Mouse (Mus musculus) thymus, postnatal 4 days (tissue): ENCODE results near the gene Zfp768.
A peak's percentile ranks its signal among the peaks of the same experiment; 100 is the strongest.
"Not testable (repeated sequence)": the region's sequence is repeated elsewhere in the genome, so short reads cannot be mapped to it uniquely, and the experiment has no call there.

Experiments
- DNase-seq: peaks from one replicate; pipeline ENCODE4 v3.0.0; 2021

Zfp768 gene

GRCm38 (mm10) chr7:127355796-127356195 is 10.4 kb upstream of the Zfp768 start:
- no peak for DNase-seq

- DNase-seq = no peak
These were observed 6.0 kb upstream of the Zfp768 start for GRCm38 (mm10) chr7:127351230-127352004.

GRCm38 (mm10) chr7:127346676-127347075 is 1.3 kb upstream of the Zfp768 start:
- DNase-seq = no peak

- peak; percentile 45 for DNase-seq
These were observed 297 bp downstream of the Zfp768 start for GRCm38 (mm10) chr7:127345092-127345491.

GRCm38 (mm10) chr7:127344371-127344770 is 1.0 kb downstream of the Zfp768 start:
- no peak for DNase-seq

GRCm38 (mm10) chr7:127343351-127344019 is 1.9 kb downstream of the Zfp768 start:
- DNase-seq = no peak

GRCm38 (mm10) chr7:127342888-127343287 is 2.5 kb downstream of the Zfp768 start:
- DNase-seq = no peak

GRCm38 (mm10) chr7:127342332-127342731 is 3.1 kb downstream of the Zfp768 start:
- peak; percentile 42 for DNase-seq

- not testable (repeated sequence) for DNase-seq
These were observed 3.5 kb downstream of the Zfp768 start for GRCm38 (mm10) chr7:127341861-127342260.

- DNase-seq = no peak
These were observed 4.0 kb downstream of the Zfp768 start for GRCm38 (mm10) chr7:127341356-127341755.

GRCm38 (mm10) chr7:127337636-127338035 is 7.8 kb downstream of the Zfp768 start:
- no peak for DNase-seq

GRCm38 (mm10) chr7:127335604-127336003 is 9.8 kb downstream of the Zfp768 start:
- DNase-seq = no peak

- no peak for DNase-seq
These were observed 12.1 kb downstream of the Zfp768 start for GRCm38 (mm10) chr7:127333240-127333639.

GRCm38 (mm10) chr7:127326685-127327084 is 18.7 kb downstream of the Zfp768 start:
- DNase-seq = no peak

GRCm38 (mm10) chr7:127325550-127325949 is 19.8 kb downstream of the Zfp768 start:
- no peak for DNase-seq

GRCm38 (mm10) chr7:127324944-127325343 is 20.4 kb downstream of the Zfp768 start:
- DNase-seq = no peak

- peak; percentile 48 for DNase-seq
These were observed 23.3 kb downstream of the Zfp768 start for GRCm38 (mm10) chr7:127322085-127322484.

GRCm38 (mm10) chr7:127321106-127321505 is 24.3 kb downstream of the Zfp768 start:
- DNase-seq = no peak

- no peak for DNase-seq
These were observed 31.5 kb downstream of the Zfp768 start for GRCm38 (mm10) chr7:127313912-127314311.

GRCm38 (mm10) chr7:127309951-127310350 is 35.4 kb downstream of the Zfp768 start:
- DNase-seq = no peak

GRCm38 (mm10) chr7:127308887-127309286 is 36.5 kb downstream of the Zfp768 start:
- peak; percentile 49 for DNase-seq

GRCm38 (mm10) chr7:127308431-127308830 is 37.0 kb downstream of the Zfp768 start:
- DNase-seq = peak; percentile 47

GRCm38 (mm10) chr7:127297586-127298193 is 47.7 kb downstream of the Zfp768 start:
- no peak for DNase-seq
